Mouse (Mus musculus): ENCODE data around the gene Ada. TPM values are rescaled to one million over a fixed set of nuclear protein-coding genes. Genes with fewer than 3 reads are reported as not detected.
A peak's percentile ranks its signal among the peaks of the same experiment; 100 is the strongest.

Ada gene
- total RNA-seq, 2 experiments from 2014 or later, result 3.8 to 4.0 TPM

- no peak for DNase-seq
Observed at GRCm38 (mm10) chr2:163732021-163732420, 18.0 kb downstream of the Ada start.

- DNase-seq, result no peak
Observed at GRCm38 (mm10) chr2:163728300-163728699, 21.7 kb downstream of the Ada start.

GRCm38 (mm10) chr2:163726766-163727393 lies 23.2 kb downstream of the Ada start:
- peak; percentile 54 for DNase-seq

- peak; percentile 81 for DNase-seq
Observed at GRCm38 (mm10) chr2:163722550-163722949, 27.5 kb downstream of the Ada start.

DNA sequence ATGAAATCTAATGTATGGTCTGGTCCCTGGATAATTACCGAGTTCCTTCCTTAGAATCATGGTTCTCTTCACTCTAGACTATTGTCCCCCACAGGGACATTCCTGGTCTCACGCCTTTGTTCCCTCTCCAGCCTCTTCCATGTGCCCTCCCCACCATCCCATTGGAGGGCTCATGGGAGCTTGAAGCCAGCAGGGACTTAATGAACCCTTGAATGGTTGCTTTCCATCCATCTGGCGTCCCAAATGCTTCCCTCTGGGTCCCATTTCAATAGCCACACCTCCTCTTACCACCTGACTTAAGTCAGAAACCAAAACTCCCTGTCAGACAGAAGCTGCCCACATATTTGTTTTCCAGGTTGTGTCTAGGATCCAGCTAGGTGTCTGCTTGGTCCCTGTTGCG lies 30.4 kb downstream of the Ada start:
- DNase-seq, result no peak

GRCm38 (mm10) chr2:163718951-163719603 lies 31.0 kb downstream of the Ada start:
- peak; percentile 88 for DNase-seq

DNA sequence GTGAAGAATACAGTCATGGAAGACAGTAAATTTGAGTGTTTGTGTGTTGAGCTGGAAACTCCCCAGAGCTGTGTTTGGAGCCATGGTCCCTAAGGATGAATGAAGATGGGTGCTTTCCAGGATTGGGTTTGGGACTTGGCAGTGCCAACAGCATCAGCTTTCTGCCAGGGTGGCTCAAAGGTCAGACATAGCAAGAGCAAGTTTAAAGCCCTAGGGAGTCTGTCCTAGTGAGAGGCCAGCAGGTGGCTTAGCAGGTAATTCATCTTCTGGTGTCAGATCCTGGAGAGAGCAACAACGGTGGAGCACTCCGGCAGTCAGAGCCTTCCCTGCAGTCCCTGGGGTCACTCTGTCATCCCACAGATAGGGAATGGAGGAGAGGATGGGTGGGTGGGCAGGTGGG lies 31.5 kb downstream of the Ada start:
- DNase-seq, result peak; percentile 52

DNA sequence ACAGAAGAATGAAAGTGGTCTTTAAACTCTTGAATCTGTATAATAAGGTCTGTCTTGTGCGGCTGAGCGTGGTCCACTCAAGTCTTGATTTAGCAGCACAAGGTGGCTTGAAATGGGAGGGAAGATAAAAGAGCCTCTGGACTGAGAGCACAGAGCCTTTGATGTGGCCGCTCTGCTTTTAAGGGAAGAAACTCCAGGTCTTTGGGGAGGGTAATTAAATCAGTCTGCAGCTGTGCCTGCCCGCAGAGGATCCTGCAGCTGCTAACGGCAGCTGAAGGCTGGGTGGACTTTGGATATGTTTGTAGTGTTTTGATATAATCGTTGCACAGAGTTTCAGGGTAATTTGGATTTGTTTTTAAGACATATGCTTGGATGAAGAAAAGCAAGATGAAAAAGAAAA lies 33.2 kb downstream of the Ada start:
- no peak for DNase-seq

- no peak for DNase-seq
Observed at GRCm38 (mm10) chr2:163716448-163716847, 33.6 kb downstream of the Ada start.

GRCm38 (mm10) chr2:163713340-163713739 lies 36.7 kb downstream of the Ada start:
- DNase-seq, result no peak

GRCm38 (mm10) chr2:163712874-163713273 lies 37.2 kb downstream of the Ada start:
- DNase-seq, result no peak

DNA sequence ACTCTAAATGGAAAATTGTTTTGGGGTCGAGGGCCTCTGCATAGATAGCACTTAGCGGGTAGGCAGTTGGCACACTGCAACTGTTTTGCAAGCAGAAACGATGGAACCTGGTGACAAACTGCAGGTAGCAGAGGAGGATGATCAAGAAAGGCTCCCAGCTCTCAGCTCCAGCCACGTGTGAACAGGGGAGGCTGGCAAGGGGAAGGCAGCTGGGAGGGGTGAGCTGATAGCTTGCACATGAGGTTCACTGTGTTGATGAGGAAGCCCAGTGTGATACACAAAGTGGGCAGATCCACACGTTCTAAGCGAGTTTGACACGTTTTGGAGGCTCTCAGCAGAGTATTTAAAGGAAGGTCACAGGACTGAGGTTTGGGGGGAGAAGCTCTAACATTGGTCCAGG lies 37.6 kb downstream of the Ada start:
- no peak for DNase-seq

DNA sequence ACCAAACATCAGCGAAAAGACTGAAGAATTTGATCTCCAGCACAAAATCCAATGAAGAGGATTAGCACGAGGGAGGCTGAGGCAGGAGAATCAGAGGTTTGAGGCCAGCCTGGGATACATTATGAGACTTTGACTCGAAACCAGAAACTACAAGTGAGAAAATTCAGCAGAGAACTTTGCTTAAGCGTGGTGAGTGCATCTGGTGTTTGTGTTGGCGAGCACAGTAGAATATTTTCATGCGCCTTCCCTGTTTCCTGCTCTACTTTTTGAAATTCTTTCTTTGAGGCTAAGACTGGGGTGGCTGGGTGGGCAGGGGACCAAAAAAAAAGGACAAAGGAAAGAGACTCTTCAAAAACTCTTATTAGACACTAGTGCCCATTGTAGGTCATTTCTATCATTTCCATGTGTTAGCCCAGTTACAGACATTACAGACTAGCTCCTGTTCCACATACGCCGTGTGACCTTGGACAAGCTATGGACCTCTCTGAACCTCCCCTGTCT lies 38.6 kb downstream of the Ada start:
- DNase-seq, result no peak

- DNase-seq, result no peak
Observed at GRCm38 (mm10) chr2:163710606-163711159, 39.4 kb downstream of the Ada start.

DNA sequence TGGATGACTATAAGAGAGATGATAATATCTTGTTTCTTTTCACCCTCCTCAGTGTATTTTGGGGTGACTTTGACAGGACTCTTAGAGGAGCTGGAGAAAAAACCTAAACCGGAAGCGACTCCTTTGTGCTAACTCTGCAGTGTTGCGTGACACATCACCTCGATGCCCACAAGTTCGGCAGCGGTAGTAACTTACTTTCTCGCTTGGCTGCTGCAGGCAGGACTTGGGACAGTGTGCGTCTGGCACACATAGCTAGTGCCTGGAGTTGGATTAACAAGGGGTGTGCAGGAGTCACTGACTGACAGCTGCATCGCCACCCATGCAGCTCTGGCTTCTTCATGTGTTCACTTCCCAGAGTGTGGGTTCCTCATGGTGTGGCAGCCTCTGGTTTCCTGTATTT lies 40.0 kb downstream of the Ada start:
- no peak for DNase-seq

- no peak for DNase-seq
Observed at GRCm38 (mm10) chr2:163708763-163709250, 41.2 kb downstream of the Ada start.

DNA sequence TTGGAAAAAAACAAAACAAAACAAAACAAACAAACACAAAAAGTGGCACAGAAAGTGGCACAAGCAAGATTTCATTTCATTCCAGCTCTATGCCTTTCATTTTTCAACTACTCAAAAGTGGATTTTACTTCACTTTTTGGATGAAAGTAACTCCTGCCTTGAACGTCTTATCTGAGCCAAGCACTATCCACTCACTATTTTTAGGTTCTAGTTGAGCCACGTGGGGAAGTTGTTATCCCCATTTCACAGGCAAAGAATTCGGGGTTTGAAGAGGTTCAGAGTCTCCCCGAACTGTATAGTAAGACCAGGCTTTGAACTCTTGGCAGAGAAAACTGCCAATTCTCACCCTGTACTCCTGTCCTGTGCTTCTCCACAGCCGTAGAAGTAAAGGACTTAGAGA lies 41.7 kb downstream of the Ada start:
- DNase-seq, result no peak

GRCm38 (mm10) chr2:163703599-163704260 lies 46.3 kb downstream of the Ada start:
- no peak for DNase-seq

GRCm38 (mm10) chr2:163702921-163703320 lies 47.1 kb downstream of the Ada start:
- DNase-seq, result no peak

DNA sequence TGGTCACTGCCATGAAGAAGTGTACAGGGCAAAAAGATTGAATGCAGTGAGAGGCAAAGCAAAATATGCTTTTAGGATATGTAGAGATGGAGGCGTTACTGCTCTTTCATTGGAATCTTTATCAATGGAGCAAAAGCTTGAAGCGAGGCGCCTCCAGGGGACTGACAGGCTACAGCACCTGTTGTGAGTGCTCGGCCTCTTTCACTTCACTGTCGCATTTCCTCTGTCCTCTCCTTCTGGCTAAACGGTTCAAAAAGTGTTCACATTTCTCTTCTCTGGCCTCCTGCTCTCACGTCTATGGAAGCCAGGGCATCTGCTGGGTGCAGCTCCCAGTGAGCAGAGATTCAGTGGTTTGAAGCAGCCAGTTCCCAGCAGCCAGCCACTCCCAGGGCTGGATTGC lies 47.6 kb downstream of the Ada start:
- DNase-seq, result no peak

DNA sequence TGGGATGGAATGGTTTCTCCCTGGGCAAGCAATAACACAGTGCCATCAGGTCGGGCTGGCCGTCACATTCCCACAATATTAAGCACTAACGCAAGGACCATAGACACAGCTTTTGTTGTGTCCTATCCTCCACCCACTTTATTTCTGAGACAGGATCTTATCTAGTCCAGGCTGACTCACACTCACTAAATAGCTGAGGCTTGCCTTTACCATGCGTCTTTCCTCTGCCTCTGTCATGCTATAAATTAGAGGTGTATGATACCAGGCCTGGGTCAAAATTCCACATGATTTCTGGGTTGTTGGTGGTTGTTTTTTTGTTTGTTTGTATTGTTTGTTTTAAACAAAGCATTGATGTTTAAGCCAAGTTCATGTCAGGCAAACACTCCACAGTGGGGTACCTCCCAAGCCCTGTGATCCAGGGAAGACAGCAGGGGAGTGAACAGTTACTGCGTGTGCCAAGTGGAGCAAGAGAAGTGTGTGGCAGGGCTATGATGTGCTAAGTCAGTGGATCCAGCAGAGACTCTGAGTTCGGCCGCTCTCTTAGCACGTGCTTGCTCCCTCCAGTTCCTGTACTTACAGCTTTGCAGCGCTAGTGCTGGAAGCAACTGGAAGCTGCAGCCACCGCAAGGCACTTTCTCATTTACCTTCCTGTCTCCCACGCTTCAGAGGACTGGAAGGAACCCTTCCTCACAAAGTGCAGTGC lies 50.8 kb downstream of the Ada start:
- DNase-seq, result no peak

- no peak for DNase-seq
Observed at GRCm38 (mm10) chr2:163697764-163698480, 52.1 kb downstream of the Ada start.

Measured in adrenal gland, postnatal 10 days (tissue).